Mouse (Mus musculus) naive thymus-derived CD4-positive, alpha-beta T cell, adult 2 months (primary cell): ENCODE measurements around the gene Bcl2.

Experiments used
- DNase-seq: peaks from one replicate; pipeline ENCODE4 v3.0.0-alpha.2; 2011; ENCODE audit warnings: low read depth

Gene Bcl2

DNA sequence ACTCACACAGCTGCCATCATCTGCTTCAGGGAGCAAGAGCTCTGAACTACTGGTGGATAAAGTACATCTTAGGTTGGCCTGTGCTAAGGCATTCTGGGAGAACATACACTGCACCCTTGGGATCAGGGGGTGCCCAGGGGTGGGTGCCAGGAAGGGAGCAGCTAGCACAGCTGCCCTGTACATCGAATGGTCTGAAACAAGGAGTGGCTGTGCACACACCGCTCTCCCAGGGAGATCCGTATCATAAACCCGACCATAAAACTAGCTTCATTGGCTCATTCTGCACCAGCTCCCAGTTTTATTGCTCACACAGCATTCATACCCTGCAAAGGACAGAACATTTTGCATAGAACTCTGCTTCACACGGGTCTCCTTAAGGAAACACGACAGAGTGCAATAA is 127.3 kb downstream of the Bcl2 start:
- no peak for DNase-seq

DNA sequence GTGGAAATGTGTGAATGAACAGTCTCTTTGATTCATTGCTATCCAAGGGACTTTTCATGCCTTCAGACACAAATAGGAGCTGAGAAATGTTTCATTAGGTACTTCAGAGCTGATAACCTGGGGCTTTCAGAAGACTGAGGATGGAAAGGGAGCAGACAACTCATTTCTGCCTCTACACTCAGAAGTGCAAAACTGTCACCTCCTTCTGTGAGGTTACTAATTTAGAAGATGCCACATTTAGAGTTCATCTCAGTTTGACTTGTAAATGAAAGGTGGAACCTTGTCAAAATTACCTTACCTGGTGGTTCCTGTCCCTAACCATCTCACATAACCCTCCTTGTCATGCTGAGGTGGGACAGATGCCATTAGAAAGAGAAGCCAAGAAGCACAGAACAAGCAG is 128.7 kb downstream of the Bcl2 start:
- DNase-seq = no peak

DNA sequence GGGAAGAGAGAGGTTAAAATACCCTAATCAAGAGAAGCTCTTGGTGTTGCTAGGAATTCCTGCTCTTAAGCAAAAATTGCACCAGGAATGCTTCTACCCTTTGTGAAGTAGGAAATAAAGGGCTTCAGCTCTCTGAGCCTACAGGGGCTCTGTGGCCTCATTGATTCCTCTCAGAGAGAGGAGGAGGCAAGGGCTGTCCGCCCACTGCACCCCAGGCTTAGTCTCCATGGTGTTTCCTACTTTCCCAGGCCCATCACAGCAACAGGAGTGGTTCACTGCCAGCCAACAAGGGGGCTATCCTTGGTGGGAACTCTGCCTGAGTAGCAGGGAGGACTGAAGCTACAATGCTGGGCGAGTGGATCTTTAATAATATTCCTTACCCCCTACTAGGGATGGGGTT is 129.2 kb downstream of the Bcl2 start:
- DNase-seq = no peak

GRCm38 (mm10) chr1:106584273-106584672 is 129.8 kb downstream of the Bcl2 start:
- no peak for DNase-seq

DNA sequence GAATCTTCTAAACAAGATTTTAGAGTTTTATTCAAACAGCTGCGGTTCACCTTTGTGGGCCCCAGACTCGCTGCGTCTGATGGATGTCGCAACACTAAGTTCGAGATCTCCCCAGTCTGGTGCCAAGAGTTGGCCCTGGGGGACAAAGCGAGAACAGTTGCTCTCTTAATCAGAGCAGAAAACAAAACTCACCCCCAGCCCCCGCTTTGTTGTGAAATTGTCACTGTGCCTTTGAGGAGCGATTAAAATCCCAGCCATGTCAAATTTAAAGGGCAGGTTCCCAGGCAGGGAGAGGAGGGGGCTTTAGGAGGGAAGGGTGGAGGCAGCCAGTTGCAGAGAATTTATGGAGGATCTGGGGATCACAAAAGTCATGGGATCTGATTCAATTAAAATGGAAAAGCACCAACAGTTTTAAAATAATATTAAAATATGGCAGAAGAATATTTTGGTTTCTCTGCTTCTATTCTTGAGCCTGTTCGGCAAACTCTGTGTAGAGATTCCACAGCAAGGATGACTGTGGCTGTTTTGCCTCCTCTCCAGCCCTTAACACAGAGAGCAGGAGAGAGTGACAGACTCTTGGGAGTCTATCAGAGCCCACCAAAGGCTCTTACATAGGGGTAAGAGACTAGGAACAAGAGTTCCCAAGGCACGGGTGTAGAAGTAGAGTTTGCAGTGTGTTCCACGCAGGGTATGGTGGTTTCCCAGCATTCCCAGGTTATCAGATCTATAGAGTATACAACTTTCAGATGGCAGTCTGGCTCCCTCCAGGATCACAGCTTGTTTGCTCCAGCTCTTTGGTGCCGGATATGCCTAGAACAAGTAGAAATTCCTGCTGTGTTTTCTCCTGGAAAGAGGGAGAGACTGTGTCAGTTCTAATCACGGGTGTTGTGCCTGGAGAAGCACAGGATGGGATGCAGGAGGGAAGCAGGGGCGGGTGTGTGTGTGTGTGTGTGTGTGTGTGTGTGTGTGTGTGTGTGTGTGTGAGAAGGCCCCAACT is 130.5 kb downstream of the Bcl2 start:
- DNase-seq = no peak

- DNase-seq = no peak
These were observed 131.3 kb downstream of the Bcl2 start for GRCm38 (mm10) chr1:106582810-106583209.

DNA sequence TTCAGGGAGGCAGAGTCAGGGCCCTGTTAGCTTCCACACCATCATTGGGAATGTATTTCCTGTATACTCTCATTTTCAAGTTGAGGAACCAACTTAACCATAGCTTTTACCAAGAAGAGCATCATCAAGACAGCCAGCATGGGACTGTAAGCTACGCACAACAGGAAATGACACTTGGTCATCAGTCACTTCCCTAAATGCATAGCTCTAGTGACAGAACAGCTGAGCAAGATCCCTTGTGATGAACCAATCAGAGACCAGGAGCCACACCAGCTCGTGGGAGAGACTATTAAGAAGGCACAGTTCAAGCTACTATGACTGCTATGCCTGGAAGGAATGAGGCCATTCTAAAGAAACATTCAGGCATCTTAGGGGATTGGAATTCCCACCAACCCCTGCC is 132.3 kb downstream of the Bcl2 start:
- peak; percentile 59 for DNase-seq

- no peak for DNase-seq
These were observed 134.3 kb downstream of the Bcl2 start for GRCm38 (mm10) chr1:106579768-106580167.

- no peak for DNase-seq
These were observed 141.6 kb downstream of the Bcl2 start for GRCm38 (mm10) chr1:106572506-106572905.

GRCm38 (mm10) chr1:106570870-106571269 is 143.2 kb downstream of the Bcl2 start:
- no peak for DNase-seq

DNA sequence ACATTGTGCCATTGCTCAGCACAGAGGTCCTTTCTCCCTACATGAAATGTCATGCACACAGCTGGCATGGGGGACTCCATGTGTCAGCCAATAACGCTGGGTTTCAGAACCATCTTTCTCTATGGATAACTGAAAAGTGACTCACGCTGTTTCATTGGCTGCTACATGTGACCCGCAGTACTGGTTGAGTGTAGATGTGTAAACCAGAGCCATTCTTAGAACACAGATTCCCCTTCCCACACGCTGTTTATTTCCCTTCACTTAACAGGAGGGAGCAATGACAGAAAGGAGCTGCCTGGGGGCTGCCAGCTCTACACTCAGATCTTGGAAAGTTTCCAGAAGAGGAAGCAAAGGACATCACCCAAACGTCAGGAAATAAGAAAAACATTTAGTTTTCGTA is 143.7 kb downstream of the Bcl2 start:
- no peak for DNase-seq

- DNase-seq = no peak
These were observed 144.4 kb downstream of the Bcl2 start for GRCm38 (mm10) chr1:106569674-106570073.

DNA sequence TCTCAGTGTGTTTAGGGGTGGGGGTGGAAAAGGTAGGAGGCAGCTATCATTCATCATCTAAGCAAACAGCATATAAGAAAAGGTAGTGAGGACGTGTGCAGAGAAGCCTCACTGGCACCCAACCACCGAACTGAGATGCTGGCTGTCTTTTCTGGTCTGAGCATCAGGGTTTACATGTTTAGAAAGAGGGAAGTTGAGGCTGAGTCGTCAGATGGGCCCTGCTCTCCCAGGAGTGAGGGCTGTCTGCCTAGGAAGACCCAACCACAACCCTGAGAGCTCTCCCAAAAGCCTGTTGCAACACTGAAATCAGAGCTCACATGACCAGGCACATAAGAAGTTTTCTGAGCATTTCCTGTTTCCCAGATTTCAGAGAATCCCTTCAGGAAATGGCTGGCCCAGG is 145.2 kb downstream of the Bcl2 start:
- no peak for DNase-seq

DNA sequence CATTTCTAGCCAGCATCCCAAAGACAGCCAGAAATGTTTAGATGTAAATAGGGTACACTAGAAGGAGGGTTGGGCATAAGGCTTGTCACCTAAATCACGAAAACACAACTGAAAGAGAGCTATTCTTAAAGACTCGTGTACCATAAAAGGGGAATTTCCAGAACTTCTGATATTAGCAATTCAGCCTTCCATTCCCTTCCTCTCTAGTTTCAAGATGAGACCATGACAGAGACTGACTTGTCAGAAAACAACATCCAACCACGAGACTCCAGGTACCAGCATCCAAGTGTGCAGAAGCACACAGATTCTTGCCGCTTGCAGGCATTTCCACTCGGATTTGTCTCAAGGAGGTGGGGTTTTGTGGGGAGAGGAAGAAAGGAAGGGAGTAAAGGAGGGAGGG is 146.6 kb downstream of the Bcl2 start:
- DNase-seq = no peak

DNA sequence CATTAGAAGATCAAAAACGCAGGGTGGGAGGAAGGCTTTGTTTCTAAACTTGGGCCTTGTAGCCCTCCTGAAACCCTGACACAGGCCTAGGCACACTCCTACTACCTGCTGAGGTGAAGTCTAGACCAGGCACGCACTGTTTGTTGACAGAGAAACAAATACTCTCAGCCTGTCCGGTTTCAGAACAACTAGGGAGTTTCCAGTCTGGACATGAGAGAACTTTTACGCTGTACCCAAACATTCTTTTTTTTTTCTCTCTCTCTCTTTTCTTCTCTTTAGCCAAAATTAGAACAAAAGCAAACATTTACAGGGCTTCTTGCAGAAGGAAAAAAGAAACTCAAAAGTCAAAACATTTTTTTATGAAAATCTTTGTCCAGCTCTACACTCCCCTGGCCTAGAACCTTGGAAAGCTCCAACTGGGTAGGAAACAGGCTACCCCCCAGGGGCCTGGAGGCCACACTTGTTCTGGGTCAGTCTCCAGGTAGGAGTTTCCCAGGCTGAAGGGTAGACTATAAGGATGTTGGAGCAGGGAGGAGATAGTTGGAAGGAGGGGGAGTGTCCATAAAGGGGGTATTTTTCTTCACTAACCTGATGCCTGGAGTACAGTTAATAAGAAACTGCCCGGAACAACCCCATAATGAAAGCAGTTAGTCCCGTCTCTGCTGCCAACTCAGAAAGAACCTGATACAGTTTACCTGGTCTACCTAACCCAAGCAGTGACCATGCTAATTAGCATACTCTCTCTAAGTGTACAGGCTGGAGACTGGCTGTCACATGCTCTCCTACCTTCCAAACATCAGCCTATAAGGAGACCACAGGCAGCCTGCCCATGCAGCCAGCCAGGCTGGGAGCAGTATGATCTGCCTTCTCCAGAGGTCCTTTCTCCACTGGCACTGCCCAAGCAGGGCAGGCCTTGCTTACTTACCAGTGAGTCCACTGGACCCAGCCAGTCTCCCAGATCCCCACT is 147.7 kb downstream of the Bcl2 start:
- no peak for DNase-seq

DNA sequence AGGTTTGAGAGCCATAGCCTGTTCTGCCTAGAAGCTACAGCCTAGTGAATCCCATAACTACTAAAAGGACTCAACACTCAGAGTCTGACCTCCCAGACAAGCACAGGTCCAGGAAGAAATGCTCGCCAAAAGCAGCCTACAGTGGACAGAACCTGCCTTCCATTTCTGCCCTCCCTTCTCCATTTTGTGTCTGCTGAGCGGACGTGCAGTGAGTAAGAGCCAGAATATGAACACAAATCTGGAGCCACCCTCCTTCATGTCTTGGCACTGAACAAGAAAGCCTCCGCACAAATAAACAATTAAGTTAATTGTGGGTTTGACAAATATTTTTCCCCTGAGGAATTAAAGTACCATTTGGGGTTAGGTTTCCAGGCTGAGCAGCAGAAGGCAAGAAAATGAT is 148.8 kb downstream of the Bcl2 start:
- no peak for DNase-seq

GRCm38 (mm10) chr1:106564436-106564835 is 149.6 kb downstream of the Bcl2 start:
- no peak for DNase-seq

DNA sequence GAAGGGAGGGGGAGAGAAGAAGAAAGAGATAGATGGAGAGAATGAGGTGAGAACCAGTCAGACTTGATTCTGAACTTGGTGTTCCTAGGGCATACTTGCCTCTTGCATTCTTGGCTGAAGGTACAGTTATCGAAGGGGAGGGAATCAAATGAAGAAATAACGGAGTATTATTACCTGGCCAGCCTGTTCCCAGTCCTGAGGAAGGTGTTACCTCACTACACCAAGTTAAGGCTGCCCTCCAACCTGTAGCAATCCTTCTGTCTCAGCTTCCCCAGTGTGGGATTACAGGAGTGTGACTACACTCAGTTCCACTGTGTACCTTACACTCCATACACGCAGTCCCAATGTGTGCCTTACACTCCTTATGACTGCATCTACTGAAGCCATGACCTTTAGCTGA is 151.3 kb downstream of the Bcl2 start:
- no peak for DNase-seq

DNA sequence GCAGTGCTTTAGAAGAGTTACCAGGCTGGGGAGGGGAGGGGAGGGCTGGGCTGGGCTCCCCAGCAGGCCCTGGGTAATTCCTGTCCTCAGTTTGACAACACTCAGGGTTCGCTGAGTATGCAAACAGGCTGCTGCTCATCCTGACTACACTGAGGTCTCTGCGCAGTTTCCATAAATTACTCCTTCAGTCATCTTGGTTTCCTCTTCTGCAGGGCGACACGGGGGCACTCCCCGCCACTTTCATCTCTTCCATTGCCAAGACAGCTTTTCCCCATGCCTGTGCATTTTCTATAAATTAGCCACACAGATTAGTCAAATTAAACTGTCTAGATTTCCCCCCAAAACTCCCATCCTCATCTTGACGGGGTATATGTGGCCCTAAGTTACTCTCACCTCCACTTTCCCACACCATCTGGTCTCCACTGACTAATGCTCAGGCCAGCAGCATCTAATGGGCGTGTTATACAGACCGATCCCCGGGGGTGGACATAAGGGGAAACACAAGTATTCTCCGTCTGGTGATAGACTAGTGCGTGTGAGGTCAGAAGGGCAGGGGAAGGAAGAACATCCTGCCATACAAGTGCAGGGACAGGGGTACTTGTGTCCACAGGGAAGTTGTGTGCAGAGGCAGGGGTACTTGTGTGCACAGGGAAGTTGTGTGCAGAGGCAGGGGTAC is 152.9 kb downstream of the Bcl2 start:
- no peak for DNase-seq

DNA sequence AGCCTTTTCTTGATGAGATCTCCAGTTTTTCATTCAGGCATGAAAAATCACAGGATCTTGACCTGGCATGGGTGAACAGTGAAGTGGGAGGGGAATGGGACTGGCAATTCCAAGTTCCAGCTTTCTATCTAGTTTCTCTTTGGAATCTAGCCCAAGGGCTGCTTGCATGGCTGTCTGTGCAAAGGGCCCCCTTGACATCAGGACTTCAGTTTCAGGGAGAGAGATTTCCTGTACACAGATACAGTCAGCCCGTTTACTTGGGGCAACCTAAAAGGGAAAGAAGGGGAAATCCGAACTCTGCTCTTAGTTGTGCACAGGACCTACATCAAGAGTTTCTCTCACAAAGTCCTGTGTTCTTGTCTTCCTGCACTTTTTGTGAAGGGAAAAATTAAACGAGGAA is 154.0 kb downstream of the Bcl2 start:
- no peak for DNase-seq

DNA sequence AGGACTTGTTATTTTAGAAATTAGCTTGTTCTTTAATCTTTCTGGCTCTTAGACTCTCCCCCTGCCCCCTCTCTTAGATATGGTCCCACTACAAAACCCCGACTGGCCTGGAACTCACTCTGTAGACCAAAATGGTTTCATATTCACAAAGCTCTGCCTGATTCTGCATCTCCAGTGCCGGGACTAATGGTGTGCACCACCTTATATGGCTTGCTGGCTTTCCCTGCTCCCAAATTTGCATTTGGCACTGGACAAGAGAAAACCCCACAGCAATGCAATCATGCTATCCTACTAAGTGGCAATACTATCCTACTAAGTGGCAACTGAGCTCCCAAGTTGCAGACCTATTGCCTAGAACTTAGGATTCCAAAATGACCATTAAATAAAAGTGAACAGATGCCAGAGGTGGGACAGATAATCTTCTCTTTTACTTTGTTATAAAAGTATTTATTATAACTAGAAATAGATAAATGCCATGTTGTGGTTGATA is 154.9 kb downstream of the Bcl2 start:
- DNase-seq = no peak
